Mouse (Mus musculus): ENCODE results near the gene Gtpbp3. TPM values are rescaled to one million over a fixed set of nuclear protein-coding genes. Genes with fewer than 3 reads are reported as not detected.

Gtpbp3 gene
- polyA plus RNA-seq, 1 experiment: 56.8 TPM

GRCm38 (mm10) chr8:71468001-71468400 lies 19.9 kb upstream of the Gtpbp3 start:
- Histone ChIP-seq H3K27ac (ENCODE audit: control insufficient read depth, insufficient read depth, low read length) (no peak overlapping the region), H3K4me1 (replicated peaks; ENCODE audit: control insufficient read depth, insufficient read depth, low read length) (peaks cover 26% of the 10 kb centered on the region), H3K4me3 (ENCODE audit: control insufficient read depth, insufficient read depth, low read length) (no peak overlapping the region), H3K27me3 (ENCODE audit: control insufficient read depth, insufficient read depth, low read length) (no peaks in the 10 kb centered on the region), H3K36me3 (ENCODE audit: control insufficient read depth, insufficient read depth, low read length) (peaks cover 11% of the 10 kb centered on the region)
- WGBS: 98% methylated on average over 1 of the region's 1 CpGs
- TF ChIP-seq POLR2A (IDR thresholded peaks at IDR 0.05; ENCODE audit: control insufficient read depth, extremely low read depth, insufficient read depth, low read length, poor library complexity) (no peak), CTCF (IDR thresholded peaks at IDR 0.05; ENCODE audit: borderline replicate concordance, control insufficient read depth, extremely low read depth, insufficient read depth, low read length, poor library complexity) (no peak)
- no peak for DNase-seq

- Histone ChIP-seq H3K27me3 (ENCODE audit: control insufficient read depth, insufficient read depth, low read length) (no peaks in the 10 kb centered on the region), H3K27ac (ENCODE audit: control insufficient read depth, insufficient read depth, low read length) (no peak within 1 kb of the TSS), H3K36me3 (ENCODE audit: control insufficient read depth, insufficient read depth, low read length) (peaks cover 14% of the 10 kb centered on the region), H3K4me1 (replicated peaks; ENCODE audit: control insufficient read depth, insufficient read depth, low read length) (peaks cover 23% of the 10 kb centered on the region), H3K4me3 (ENCODE audit: control insufficient read depth, insufficient read depth, low read length) (peak within 1 kb of the TSS; percentile 61)
- TF ChIP-seq POLR2A (IDR thresholded peaks at IDR 0.05; ENCODE audit: control insufficient read depth, extremely low read depth, insufficient read depth, low read length, poor library complexity) (peak; percentile 75), CTCF (IDR thresholded peaks at IDR 0.05; ENCODE audit: borderline replicate concordance, control insufficient read depth, extremely low read depth, insufficient read depth, low read length, poor library complexity) (peak; percentile 59; the same call in 1 of the 2 replicates)
- whole genome bisulfite sequencing: under 1% methylated on average over 51 of the region's 52 CpGs
- DNase-seq: peak; percentile 96
These were observed 19.0 kb upstream of the Gtpbp3 start, which contains the start of gene Dda1 for GRCm38 (mm10) chr8:71468916-71469315. Dda1 (plus strand) TSS chr8:71469199.

- TF ChIP-seq CTCF (IDR thresholded peaks at IDR 0.05; ENCODE audit: borderline replicate concordance, control insufficient read depth, extremely low read depth, insufficient read depth, low read length, poor library complexity): no peak
- TF ChIP-seq POLR2A (IDR thresholded peaks at IDR 0.05; ENCODE audit: control insufficient read depth, extremely low read depth, insufficient read depth, low read length, poor library complexity): no peak
- under 1% methylated on average over 24 of the region's 24 CpGs for WGBS
- DNase-seq: peak; percentile 66
- H3K4me1 ChIP-seq (replicated peaks; ENCODE audit: control insufficient read depth, insufficient read depth, low read length): peaks cover 18% of the 10 kb centered on the region
- peak overlapping the region; percentile 61 for H3K4me3 ChIP-seq (ENCODE audit: control insufficient read depth, insufficient read depth, low read length)
- H3K36me3 ChIP-seq (ENCODE audit: control insufficient read depth, insufficient read depth, low read length): peaks cover 19% of the 10 kb centered on the region
- H3K27me3 ChIP-seq (ENCODE audit: control insufficient read depth, insufficient read depth, low read length): no peaks in the 10 kb centered on the region
- no peak overlapping the region for H3K27ac ChIP-seq (ENCODE audit: control insufficient read depth, insufficient read depth, low read length)
These were observed 18.5 kb upstream of the Gtpbp3 start for GRCm38 (mm10) chr8:71469411-71469810.

- DNase-seq: no peak
- Histone ChIP-seq H3K36me3 (ENCODE audit: control insufficient read depth, insufficient read depth, low read length) (peaks cover 19% of the 10 kb centered on the region), H3K4me1 (replicated peaks; ENCODE audit: control insufficient read depth, insufficient read depth, low read length) (peaks cover 17% of the 10 kb centered on the region), H3K27ac (ENCODE audit: control insufficient read depth, insufficient read depth, low read length) (no peak overlapping the region), H3K4me3 (ENCODE audit: control insufficient read depth, insufficient read depth, low read length) (no peak overlapping the region), H3K27me3 (ENCODE audit: control insufficient read depth, insufficient read depth, low read length) (no peaks in the 10 kb centered on the region)
- WGBS: 92% methylated on average over 3 of the region's 3 CpGs
- no peak for TF ChIP-seq POLR2A (IDR thresholded peaks at IDR 0.05; ENCODE audit: control insufficient read depth, extremely low read depth, insufficient read depth, low read length, poor library complexity)
- no peak for TF ChIP-seq CTCF (IDR thresholded peaks at IDR 0.05; ENCODE audit: borderline replicate concordance, control insufficient read depth, extremely low read depth, insufficient read depth, low read length, poor library complexity)
These were observed 17.6 kb upstream of the Gtpbp3 start for GRCm38 (mm10) chr8:71470146-71470912.

GRCm38 (mm10) chr8:71470913-71471255 lies 17.0 kb upstream of the Gtpbp3 start:
- TF ChIP-seq POLR2A (IDR thresholded peaks at IDR 0.05; ENCODE audit: control insufficient read depth, extremely low read depth, insufficient read depth, low read length, poor library complexity) (no peak), CTCF (IDR thresholded peaks at IDR 0.05; ENCODE audit: borderline replicate concordance, control insufficient read depth, extremely low read depth, insufficient read depth, low read length, poor library complexity) (no peak)
- Histone ChIP-seq H3K27ac (ENCODE audit: control insufficient read depth, insufficient read depth, low read length) (no peak overlapping the region), H3K4me1 (replicated peaks; ENCODE audit: control insufficient read depth, insufficient read depth, low read length) (peaks cover 20% of the 10 kb centered on the region), H3K27me3 (ENCODE audit: control insufficient read depth, insufficient read depth, low read length) (no peaks in the 10 kb centered on the region), H3K4me3 (ENCODE audit: control insufficient read depth, insufficient read depth, low read length) (no peak overlapping the region), H3K36me3 (ENCODE audit: control insufficient read depth, insufficient read depth, low read length) (peaks cover 19% of the 10 kb centered on the region)
- 95% methylated on average over 5 of the region's 5 CpGs for WGBS
- DNase-seq: no peak

- DNase-seq: no peak
- Histone ChIP-seq H3K27ac (ENCODE audit: control insufficient read depth, insufficient read depth, low read length) (no peak overlapping the region), H3K36me3 (ENCODE audit: control insufficient read depth, insufficient read depth, low read length) (peaks cover 19% of the 10 kb centered on the region), H3K27me3 (ENCODE audit: control insufficient read depth, insufficient read depth, low read length) (no peaks in the 10 kb centered on the region), H3K4me1 (replicated peaks; ENCODE audit: control insufficient read depth, insufficient read depth, low read length) (peaks cover 21% of the 10 kb centered on the region), H3K4me3 (ENCODE audit: control insufficient read depth, insufficient read depth, low read length) (no peak overlapping the region)
- no peak for TF ChIP-seq POLR2A (IDR thresholded peaks at IDR 0.05; ENCODE audit: control insufficient read depth, extremely low read depth, insufficient read depth, low read length, poor library complexity)
- no peak for TF ChIP-seq CTCF (IDR thresholded peaks at IDR 0.05; ENCODE audit: borderline replicate concordance, control insufficient read depth, extremely low read depth, insufficient read depth, low read length, poor library complexity)
- WGBS: 98% methylated on average over 17 of the region's 17 CpGs
These were observed 16.0 kb upstream of the Gtpbp3 start for GRCm38 (mm10) chr8:71471861-71472260.
